Mouse (Mus musculus) kidney, adult 2 months (tissue): ENCODE measurements around the gene 1700067K01Rik. TPM values are rescaled to one million over a fixed set of nuclear protein-coding genes. Genes with fewer than 3 reads are reported as not detected.

ENCODE experiments used
- DNase-seq: peaks from one replicate; pipeline ENCODE4 v3.0.0; 2021
- H3K27ac ChIP-seq: fragments of 200-500 bp; 2 replicates; pipeline ENCODE4 v1.5.1; 2012; ENCODE audit warnings: low read depth, low read length, control low read depth, inconsistent platforms; ENCODE audit not compliant: insufficient read depth
- H3K27me3 ChIP-seq: fragments of 200-500 bp; replicated peaks from 2 replicates; pipeline ENCODE4 v1.6.1; 2012; ENCODE audit warnings: mild to moderate bottlenecking, moderate library complexity, low read length, inconsistent platforms; ENCODE audit not compliant: control insufficient read depth, insufficient read depth
- H3K36me3 ChIP-seq: fragments of 200-500 bp; 2 replicates; pipeline ENCODE4 v1.6.1; 2012; ENCODE audit warnings: mild to moderate bottlenecking, moderate library complexity, low read length, inconsistent platforms; ENCODE audit not compliant: control insufficient read depth, insufficient read depth
- H3K4me1 ChIP-seq: fragments of 200-500 bp; 2 replicates; pipeline ENCODE4 v1.6.1; 2011; ENCODE audit warnings: low read length; ENCODE audit not compliant: control insufficient read depth, insufficient read depth
- H3K4me3 ChIP-seq: fragments of 200-500 bp; 2 replicates; pipeline ENCODE4 v1.5.1; 2011; ENCODE audit warnings: mild to moderate bottlenecking, low read depth, low read length, control low read depth; ENCODE audit not compliant: insufficient read depth
- CTCF ChIP-seq: fragments of 200-500 bp; conservative IDR thresholded peaks from 2 replicates; pipeline ENCODE4 v1.5.1; 2011; ENCODE audit warnings: low read depth, mild to moderate bottlenecking, control low read depth, low read length, moderate library complexity, mixed read lengths; ENCODE audit not compliant: insufficient read depth, insufficient read length
- POLR2A ChIP-seq: fragments of 200-500 bp; IDR thresholded peaks from one replicate; pipeline ENCODE4 v1.6.1; 2011; ENCODE audit warnings: low read depth, low read length, control low read depth
- WGBS: fragments of 180-500 bp; shearing (Covaris S2); methylation state at CpG from one replicate; pipeline ENCODE4 v1.1.7; 2018; 5-methylcytosine and 5-hydroxymethylcytosine counted together
- polyA plus RNA-seq: library from polyadenylated mRNA; depleted of rRNA; stranded (reverse); fragments of >200 nt; gene quantifications from 2 replicates; pipeline ENCODE4 v1.2.3, GENCODE M21; 2012

Gene 1700067K01Rik
- polyA plus RNA-seq, 1 experiment = 7.0 TPM

- TF ChIP-seq CTCF (no peak), POLR2A (no peak)
- no peak overlapping the region for H3K27ac ChIP-seq
- peaks cover 12% of the 10 kb centered on the region; the same call in 1 of the 2 replicates for H3K4me1 ChIP-seq
- no peak overlapping the region for H3K4me3 ChIP-seq
- DNase-seq = no peak
- no peaks in the 10 kb centered on the region for H3K27me3 ChIP-seq
- no peaks in the 10 kb centered on the region for H3K36me3 ChIP-seq
- WGBS = 86% methylated on average over 4 of the region's 4 CpGs
These were observed 30.2 kb upstream of the 1700067K01Rik start for GRCm38 (mm10) chr8:83971121-83971520.

- peak overlapping the region; percentile 74; the same call in 1 of the 2 replicates for H3K4me3 ChIP-seq
These were observed 29.6 kb upstream of the 1700067K01Rik start for GRCm38 (mm10) chr8:83971661-83972060.

GRCm38 (mm10) chr8:83972150-83973120 is 28.9 kb upstream of the 1700067K01Rik start, which contains the start of gene Prkaca:
Gene Prkaca, plus strand, starts transcription at chr8:83972993.
- WGBS = under 1% methylated on average over 87 of the region's 94 CpGs
- TF ChIP-seq POLR2A = peak; percentile 20
- no peak for TF ChIP-seq CTCF
- H3K36me3 ChIP-seq = no peaks in the 10 kb centered on the region
- peaks cover 18% of the 10 kb centered on the region for H3K4me1 ChIP-seq
- H3K27me3 ChIP-seq = no peaks in the 10 kb centered on the region
- peak within 1 kb of the TSS; percentile 73 for H3K27ac ChIP-seq
- H3K4me3 ChIP-seq = peak within 1 kb of the TSS; percentile 79
- peak; percentile 100 for DNase-seq

More at GRCm38 (mm10) chr8:83971661-83972060, 29.6 kb upstream of the 1700067K01Rik start:
- WGBS = 78% methylated on average over 6 of the region's 6 CpGs
- Histone ChIP-seq H3K27me3 (no peaks in the 10 kb centered on the region), H3K27ac (peak overlapping the region; percentile 73), H3K36me3 (no peaks in the 10 kb centered on the region), H3K4me1 (peaks cover 12% of the 10 kb centered on the region; the same call in 1 of the 2 replicates)
- TF ChIP-seq POLR2A (no peak), CTCF (no peak)
- no peak for DNase-seq

- Histone ChIP-seq H3K36me3 (no peaks in the 10 kb centered on the region), H3K4me1 (peaks cover 27% of the 10 kb centered on the region), H3K4me3 (peak overlapping the region; percentile 79), H3K27me3 (no peaks in the 10 kb centered on the region), H3K27ac (peak overlapping the region; percentile 48; the same call in 1 of the 2 replicates)
- 5% methylated on average over 37 of the region's 37 CpGs for WGBS
- no peak for TF ChIP-seq CTCF
- no peak for DNase-seq
These were observed 27.9 kb upstream of the 1700067K01Rik start for GRCm38 (mm10) chr8:83973161-83974031.

GRCm38 (mm10) chr8:83974521-83974920 is 26.8 kb upstream of the 1700067K01Rik start:
- 87% methylated on average over 4 of the region's 4 CpGs for WGBS
- no peak for DNase-seq
- TF ChIP-seq CTCF (no peak), POLR2A (no peak)

GRCm38 (mm10) chr8:83976101-83976630 is 25.1 kb upstream of the 1700067K01Rik start:
- no peaks in the 10 kb centered on the region for H3K36me3 ChIP-seq
- no peaks in the 10 kb centered on the region for H3K27me3 ChIP-seq
- peaks cover 27% of the 10 kb centered on the region for H3K4me1 ChIP-seq
- WGBS = 67% methylated on average over 4 of the region's 4 CpGs
- H3K4me3 ChIP-seq = no peak overlapping the region
- no peak overlapping the region for H3K27ac ChIP-seq
- DNase-seq = peak; percentile 49
- TF ChIP-seq CTCF (peak; percentile 76), POLR2A (no peak)

More at GRCm38 (mm10) chr8:83974521-83974920, 26.8 kb upstream of the 1700067K01Rik start:
- Histone ChIP-seq H3K4me1 (peaks cover 27% of the 10 kb centered on the region), H3K4me3 (no peak overlapping the region), H3K36me3 (no peaks in the 10 kb centered on the region), H3K27me3 (no peaks in the 10 kb centered on the region), H3K27ac (no peak overlapping the region)
